Mouse (Mus musculus): Measurements from ENCODE around the gene Rtn1. TPM values are rescaled to one million over a fixed set of nuclear protein-coding genes. Genes with fewer than 3 reads are reported as not detected.
A peak's percentile ranks its signal among the peaks of the same experiment; 100 is the strongest.

The Rtn1 gene
- polyA plus RNA-seq, 1 experiment from 2014 or later = 84.3 TPM

DNA sequence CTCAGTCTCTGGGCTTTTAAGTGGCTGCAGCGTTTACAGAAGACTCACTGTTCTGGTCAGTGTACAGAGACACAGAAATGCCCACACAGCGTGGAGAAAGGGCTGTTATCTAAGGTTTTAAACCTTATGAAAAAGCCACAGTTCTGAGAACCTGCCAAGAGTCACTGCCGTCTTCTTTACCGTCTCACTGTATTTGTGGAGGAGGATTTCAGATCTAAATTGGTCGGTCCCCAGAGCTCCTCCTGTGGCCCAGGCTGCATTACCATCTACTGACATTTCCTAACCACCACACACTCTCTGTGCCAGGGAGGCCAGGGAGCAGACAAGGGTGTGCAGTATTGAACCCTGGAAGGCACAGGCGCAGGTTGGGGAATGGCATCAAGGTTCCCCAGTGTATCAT is 151.9 kb downstream of the Rtn1 start:
- no peak overlapping the region for H3K4me2 ChIP-seq (ENCODE audit: low read length)
- no peak overlapping the region for H3K9ac ChIP-seq (ENCODE audit: low read length)
- WGBS = 47% methylated on average over 6 of the region's 6 CpGs
- H3K36me3 ChIP-seq (ENCODE audit: control insufficient read depth, insufficient read depth, low read length) = no peaks in the 10 kb centered on the region
- H3K27me3 ChIP-seq (replicated peaks; ENCODE audit: control insufficient read depth, insufficient read depth, low read length) = no peaks in the 10 kb centered on the region
- no peaks in the 10 kb centered on the region for H3K9me3 ChIP-seq (ENCODE audit: control insufficient read depth, low read length)
- no peak overlapping the region for H3K27ac ChIP-seq (ENCODE audit: low read depth)
- no peaks in the 10 kb centered on the region for H3K4me1 ChIP-seq (replicated peaks; ENCODE audit: control insufficient read depth, insufficient read depth, low read length)
- no peak for ATAC-seq (replicated peaks; ENCODE audit: low FRiP score, low TSS enrichment, low read depth)
- no peak for DNase-seq (ENCODE audit: low spot score)
- H3K4me3 ChIP-seq (ENCODE audit: low read depth, low read length) = no peak overlapping the region

GRCm38 (mm10) chr12:72253040-72253439 is 155.8 kb downstream of the Rtn1 start:
- Histone ChIP-seq H3K27me3 (replicated peaks; ENCODE audit: control insufficient read depth, insufficient read depth, low read length) (no peaks in the 10 kb centered on the region), H3K9ac (ENCODE audit: low read length) (no peak overlapping the region), H3K27ac (ENCODE audit: low read depth) (no peak overlapping the region), H3K4me3 (ENCODE audit: low read depth, low read length) (no peak overlapping the region), H3K36me3 (ENCODE audit: control insufficient read depth, insufficient read depth, low read length) (no peaks in the 10 kb centered on the region), H3K4me2 (ENCODE audit: low read length) (no peak overlapping the region), H3K9me3 (ENCODE audit: control insufficient read depth, low read length) (no peaks in the 10 kb centered on the region), H3K4me1 (replicated peaks; ENCODE audit: control insufficient read depth, insufficient read depth, low read length) (no peaks in the 10 kb centered on the region)
- ATAC-seq (replicated peaks; ENCODE audit: low FRiP score, low TSS enrichment, low read depth) (no peak), DNase-seq (ENCODE audit: low spot score) (no peak)
- WGBS = 93% methylated on average over 3 of the region's 3 CpGs

- H3K4me1 ChIP-seq (replicated peaks; ENCODE audit: control insufficient read depth, insufficient read depth, low read length) = no peaks in the 10 kb centered on the region
- H3K9me3 ChIP-seq (ENCODE audit: control insufficient read depth, low read length) = no peaks in the 10 kb centered on the region
- H3K36me3 ChIP-seq (ENCODE audit: control insufficient read depth, insufficient read depth, low read length) = no peaks in the 10 kb centered on the region
- DNase-seq (ENCODE audit: low spot score) = no peak
- H3K9ac ChIP-seq (ENCODE audit: low read length) = no peak overlapping the region
- H3K27ac ChIP-seq (ENCODE audit: low read depth) = no peak overlapping the region
- ATAC-seq (replicated peaks; ENCODE audit: low FRiP score, low TSS enrichment, low read depth) = no peak
- 83% methylated on average over 10 of the region's 10 CpGs for whole genome bisulfite sequencing
- no peaks in the 10 kb centered on the region for H3K27me3 ChIP-seq (replicated peaks; ENCODE audit: control insufficient read depth, insufficient read depth, low read length)
- no peak overlapping the region for H3K4me2 ChIP-seq (ENCODE audit: low read length)
- H3K4me3 ChIP-seq (ENCODE audit: low read depth, low read length) = no peak overlapping the region
These were observed 156.9 kb downstream of the Rtn1 start for GRCm38 (mm10) chr12:72251890-72252445.

DNA sequence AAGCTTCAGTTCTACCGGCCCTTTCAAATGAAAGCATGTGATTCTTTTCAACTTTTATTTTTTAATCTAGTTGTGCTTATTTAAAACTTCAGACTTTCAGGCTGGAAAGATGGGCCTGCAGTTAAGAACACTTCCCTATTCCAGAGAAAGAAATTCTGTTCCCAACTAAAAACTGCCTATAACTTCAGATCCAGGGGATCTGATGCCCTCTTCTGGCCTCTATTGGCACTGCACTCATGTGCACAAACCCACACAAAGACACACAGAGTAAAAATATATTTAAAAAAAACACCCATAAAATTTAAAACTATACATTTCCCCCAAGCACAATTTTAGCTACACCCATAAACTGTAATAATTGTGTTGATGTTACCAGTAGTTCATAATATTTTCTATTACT is 163.9 kb downstream of the Rtn1 start:
- Histone ChIP-seq H3K36me3 (ENCODE audit: control insufficient read depth, insufficient read depth, low read length) (no peaks in the 10 kb centered on the region), H3K9me3 (ENCODE audit: control insufficient read depth, low read length) (no peaks in the 10 kb centered on the region), H3K4me3 (ENCODE audit: low read depth, low read length) (no peak overlapping the region), H3K4me1 (replicated peaks; ENCODE audit: control insufficient read depth, insufficient read depth, low read length) (no peaks in the 10 kb centered on the region), H3K27me3 (replicated peaks; ENCODE audit: control insufficient read depth, insufficient read depth, low read length) (no peaks in the 10 kb centered on the region), H3K27ac (ENCODE audit: low read depth) (no peak overlapping the region), H3K4me2 (ENCODE audit: low read length) (no peak overlapping the region), H3K9ac (ENCODE audit: low read length) (no peak overlapping the region)
- WGBS = 95% methylated on average over 1 of the region's 1 CpGs
- DNase-seq (ENCODE audit: low spot score) (no peak), ATAC-seq (replicated peaks; ENCODE audit: low FRiP score, low TSS enrichment, low read depth) (no peak)

- Histone ChIP-seq H3K27ac (ENCODE audit: low read depth) (no peak overlapping the region), H3K36me3 (ENCODE audit: control insufficient read depth, insufficient read depth, low read length) (no peaks in the 10 kb centered on the region), H3K9ac (ENCODE audit: low read length) (no peak overlapping the region), H3K9me3 (ENCODE audit: control insufficient read depth, low read length) (no peaks in the 10 kb centered on the region), H3K4me2 (ENCODE audit: low read length) (no peak overlapping the region), H3K4me1 (replicated peaks; ENCODE audit: control insufficient read depth, insufficient read depth, low read length) (no peaks in the 10 kb centered on the region), H3K4me3 (ENCODE audit: low read depth, low read length) (no peak overlapping the region), H3K27me3 (replicated peaks; ENCODE audit: control insufficient read depth, insufficient read depth, low read length) (peaks cover 7% of the 10 kb centered on the region)
- no peak for DNase-seq (ENCODE audit: low spot score)
- 66% methylated on average over 6 of the region's 6 CpGs for WGBS
- ATAC-seq (replicated peaks; ENCODE audit: low FRiP score, low TSS enrichment, low read depth) = no peak
These were observed 166.0 kb downstream of the Rtn1 start for GRCm38 (mm10) chr12:72242807-72243206.

DNA sequence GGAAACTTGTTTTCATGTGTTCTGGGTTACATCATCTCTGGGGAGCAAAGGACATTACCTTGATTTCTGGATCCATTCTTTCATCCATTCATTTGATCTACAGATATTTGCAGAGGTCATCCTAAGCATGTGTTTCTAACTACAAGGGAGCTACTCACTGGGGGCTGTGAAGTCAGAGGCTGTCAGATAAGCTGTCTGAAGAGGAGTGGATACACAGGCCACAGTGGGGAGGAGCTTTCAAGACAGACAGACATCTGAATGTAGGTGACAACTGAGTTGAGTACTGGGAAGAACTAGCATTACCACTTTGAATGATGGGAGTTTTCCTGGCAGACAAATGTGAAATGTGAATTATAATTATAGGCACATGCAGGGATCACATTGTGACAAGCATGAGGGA is 168.3 kb downstream of the Rtn1 start:
- ATAC-seq (replicated peaks; ENCODE audit: low FRiP score, low TSS enrichment, low read depth) = no peak
- Histone ChIP-seq H3K27ac (ENCODE audit: low read depth) (no peak overlapping the region), H3K4me1 (replicated peaks; ENCODE audit: control insufficient read depth, insufficient read depth, low read length) (0 out of 2 replicates have a peak, but pooled peaks cover 3% of the 10 kb centered on the region)

GRCm38 (mm10) chr12:72239230-72239894 is 169.5 kb downstream of the Rtn1 start:
- no peaks in the 10 kb centered on the region for H3K36me3 ChIP-seq (ENCODE audit: control insufficient read depth, insufficient read depth, low read length)

More for the DNA sequence above, 168.3 kb downstream of the Rtn1 start:
- no peak overlapping the region for H3K9ac ChIP-seq (ENCODE audit: low read length)
- no peak overlapping the region for H3K4me2 ChIP-seq (ENCODE audit: low read length)
- H3K36me3 ChIP-seq (ENCODE audit: control insufficient read depth, insufficient read depth, low read length) = no peaks in the 10 kb centered on the region
- no peak for DNase-seq (ENCODE audit: low spot score)
- peaks cover 27% of the 10 kb centered on the region for H3K27me3 ChIP-seq (replicated peaks; ENCODE audit: control insufficient read depth, insufficient read depth, low read length)
- H3K4me3 ChIP-seq (ENCODE audit: low read depth, low read length) = no peak overlapping the region
- H3K9me3 ChIP-seq (ENCODE audit: control insufficient read depth, low read length) = no peaks in the 10 kb centered on the region

GRCm38 (mm10) chr12:72237251-72237650 is 171.6 kb downstream of the Rtn1 start:
- no peaks in the 10 kb centered on the region for H3K9me3 ChIP-seq (ENCODE audit: control insufficient read depth, low read length)
- 78% methylated on average over 2 of the region's 2 CpGs for WGBS
- no peaks in the 10 kb centered on the region for H3K36me3 ChIP-seq (ENCODE audit: control insufficient read depth, insufficient read depth, low read length)
- DNase-seq (ENCODE audit: low spot score) (no peak), ATAC-seq (replicated peaks; ENCODE audit: low FRiP score, low TSS enrichment, low read depth) (no peak)
- H3K4me3 ChIP-seq (ENCODE audit: low read depth, low read length) = peak overlapping the region; percentile 45
- peak overlapping the region; percentile 79 for H3K4me2 ChIP-seq (ENCODE audit: low read length)
- H3K4me1 ChIP-seq (replicated peaks; ENCODE audit: control insufficient read depth, insufficient read depth, low read length) = 0 out of 2 replicates have a peak, but pooled peaks cover 3% of the 10 kb centered on the region
- H3K9ac ChIP-seq (ENCODE audit: low read length) = no peak overlapping the region
- peaks cover 27% of the 10 kb centered on the region for H3K27me3 ChIP-seq (replicated peaks; ENCODE audit: control insufficient read depth, insufficient read depth, low read length)
- no peak overlapping the region for H3K27ac ChIP-seq (ENCODE audit: low read depth)

More at GRCm38 (mm10) chr12:72239230-72239894, 169.5 kb downstream of the Rtn1 start:
- H3K4me1 ChIP-seq (replicated peaks; ENCODE audit: control insufficient read depth, insufficient read depth, low read length) = 0 out of 2 replicates have a peak, but pooled peaks cover 3% of the 10 kb centered on the region
- DNase-seq (ENCODE audit: low spot score) (no peak), ATAC-seq (replicated peaks; ENCODE audit: low FRiP score, low TSS enrichment, low read depth) (no peak)
- H3K9ac ChIP-seq (ENCODE audit: low read length) = no peak overlapping the region
- H3K4me3 ChIP-seq (ENCODE audit: low read depth, low read length) = no peak overlapping the region
- WGBS = 40% methylated on average over 12 of the region's 12 CpGs
- no peak overlapping the region for H3K27ac ChIP-seq (ENCODE audit: low read depth)
- H3K9me3 ChIP-seq (ENCODE audit: control insufficient read depth, low read length) = no peaks in the 10 kb centered on the region
- no peak overlapping the region for H3K4me2 ChIP-seq (ENCODE audit: low read length)
- peaks cover 27% of the 10 kb centered on the region for H3K27me3 ChIP-seq (replicated peaks; ENCODE audit: control insufficient read depth, insufficient read depth, low read length)

- under 1% methylated on average over 54 of the region's 56 CpGs for WGBS
- Histone ChIP-seq H3K9ac (ENCODE audit: low read length) (peak overlapping the region; percentile 35; the same call in 1 of the 2 replicates), H3K27ac (ENCODE audit: low read depth) (no peak overlapping the region), H3K27me3 (replicated peaks; ENCODE audit: control insufficient read depth, insufficient read depth, low read length) (peaks cover 27% of the 10 kb centered on the region), H3K4me2 (ENCODE audit: low read length) (peak overlapping the region; percentile 79), H3K36me3 (ENCODE audit: control insufficient read depth, insufficient read depth, low read length) (no peaks in the 10 kb centered on the region), H3K4me3 (ENCODE audit: low read depth, low read length) (peak overlapping the region; percentile 45), H3K9me3 (ENCODE audit: control insufficient read depth, low read length) (no peaks in the 10 kb centered on the region), H3K4me1 (replicated peaks; ENCODE audit: control insufficient read depth, insufficient read depth, low read length) (0 out of 2 replicates have a peak, but pooled peaks cover 3% of the 10 kb centered on the region)
- ATAC-seq (replicated peaks; ENCODE audit: low FRiP score, low TSS enrichment, low read depth) = peak; percentile 85
- peak; percentile 76 for DNase-seq (ENCODE audit: low spot score)
These were observed 172.3 kb downstream of the Rtn1 start for GRCm38 (mm10) chr12:72236564-72237011.

Measured in intestine, embryonic 14.5 days (tissue).